Mouse (Mus musculus) inflammation-experienced regulatory T-cells, adult 6 months (primary cell): ENCODE data around the gene Tead1. TPM values are rescaled to one million over a fixed set of nuclear protein-coding genes. Genes with fewer than 3 reads are reported as not detected.
A peak's percentile ranks its signal among the peaks of the same experiment; 100 is the strongest.

Source experiments
- ATAC-seq: one replicate; pipeline ENCODE4 v1.8.0; 2017
- polyA plus RNA-seq, 3 experiments: library from polyadenylated mRNA; unstranded; fragments of 100-300 nt; shearing (Covaris generic); gene quantifications; one replicate each; pipeline ENCODE4 v1.2.1; 2017

Tead1 gene
- polyA plus RNA-seq, 3 experiments from 2014 or later, result 0.36 to 0.39 TPM; not detected in 1

- ATAC-seq, result no peak
Observed at GRCm38 (mm10) chr7:112686586-112686985, 7.5 kb downstream of the Tead1 start.

GRCm38 (mm10) chr7:112688425-112689001, 9.4 kb downstream of the Tead1 start:
- ATAC-seq, result no peak

GRCm38 (mm10) chr7:112690836-112691781, 12.0 kb downstream of the Tead1 start:
- no peak for ATAC-seq

DNA sequence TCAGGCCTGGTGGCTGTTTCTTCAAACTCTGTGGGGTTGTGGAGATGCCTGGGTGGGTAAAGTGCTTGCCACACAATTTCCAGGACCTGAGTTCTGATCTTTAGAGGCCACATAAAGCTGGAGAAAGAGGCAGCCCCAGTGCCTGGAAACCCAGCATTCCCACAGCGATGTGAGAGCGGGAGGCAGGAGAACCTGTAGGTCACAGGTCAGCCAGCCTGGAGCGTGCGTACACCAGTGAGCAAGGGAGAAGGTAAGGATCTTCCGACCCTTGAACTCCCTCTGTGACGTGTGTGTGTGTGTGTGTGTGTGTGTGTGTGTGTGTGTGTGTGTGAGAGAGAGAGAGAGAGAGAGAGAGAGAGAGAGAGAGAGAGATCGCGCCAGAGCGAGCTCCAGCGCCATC, 14.4 kb downstream of the Tead1 start:
- ATAC-seq, result no peak

DNA sequence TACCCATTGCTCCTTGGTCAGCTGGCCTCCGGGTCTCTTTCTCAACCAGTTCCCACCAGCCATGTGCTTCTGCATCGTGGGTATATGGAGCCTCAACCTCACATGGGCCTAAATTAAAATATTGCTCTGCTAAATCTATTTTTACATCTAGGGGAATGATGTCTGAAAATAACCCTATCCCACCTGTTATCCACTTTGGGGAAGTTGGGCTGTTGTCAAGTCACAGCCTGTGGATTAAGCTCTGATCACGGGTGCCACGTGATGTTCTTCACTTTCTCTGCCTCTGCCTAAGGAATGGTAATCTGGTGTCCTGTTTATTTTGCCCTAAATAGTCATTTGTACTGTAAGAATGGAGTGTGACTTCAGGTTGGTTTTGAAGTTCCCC, 17.7 kb downstream of the Tead1 start:
- ATAC-seq, result no peak

DNA sequence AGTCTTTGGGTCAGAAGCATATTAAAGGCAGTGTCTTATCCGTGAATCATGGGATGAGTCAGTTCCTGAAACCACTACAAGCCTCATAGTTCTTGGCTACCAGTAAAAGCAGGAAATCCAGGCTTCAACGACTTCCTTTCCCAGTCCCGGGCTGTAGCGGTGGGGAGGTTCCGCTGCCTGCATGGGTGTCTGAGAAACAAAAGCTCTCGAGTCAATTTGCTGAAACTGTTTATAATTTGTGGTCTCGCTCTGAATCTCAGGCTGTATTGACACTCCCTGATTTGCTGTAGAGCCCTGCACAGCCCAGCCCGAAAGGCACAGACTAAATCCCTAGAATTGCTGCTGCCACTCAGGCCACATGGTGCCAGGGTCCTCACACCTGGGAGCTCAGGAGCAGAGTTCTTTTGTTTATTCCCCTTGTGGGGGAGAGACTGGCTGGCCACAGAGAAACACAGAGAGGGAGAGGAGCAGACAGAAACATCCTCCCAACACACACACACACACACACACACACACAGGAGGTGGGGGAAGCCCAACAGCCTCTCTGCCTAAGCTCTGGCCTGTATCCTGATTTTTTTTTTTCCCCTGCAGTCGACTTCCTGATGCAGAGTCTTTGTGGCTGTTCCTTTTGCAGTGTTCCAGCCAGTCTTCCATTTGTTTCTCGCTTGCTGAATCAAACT, 18.2 kb downstream of the Tead1 start:
- ATAC-seq, result no peak

DNA sequence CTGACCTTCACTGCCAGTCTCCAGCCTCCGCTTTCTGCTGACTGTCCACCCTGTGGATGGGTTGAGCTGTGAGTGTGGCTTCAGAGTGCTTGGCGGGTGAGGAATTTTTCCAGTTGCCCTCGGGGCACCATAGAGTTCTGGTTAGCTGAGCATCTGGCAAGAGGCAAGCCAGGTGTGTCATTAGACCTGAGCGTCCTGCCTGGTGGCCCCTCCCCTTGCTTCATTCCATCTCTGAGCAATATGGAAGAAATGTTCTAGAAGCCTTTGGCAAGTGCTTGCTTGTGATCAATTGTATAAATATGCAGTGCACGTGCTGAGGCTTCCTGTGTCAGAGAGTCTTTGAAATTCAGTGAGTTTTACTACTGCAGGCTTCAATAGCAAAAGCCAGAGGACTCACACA, 21.0 kb downstream of the Tead1 start:
- no peak for ATAC-seq

DNA sequence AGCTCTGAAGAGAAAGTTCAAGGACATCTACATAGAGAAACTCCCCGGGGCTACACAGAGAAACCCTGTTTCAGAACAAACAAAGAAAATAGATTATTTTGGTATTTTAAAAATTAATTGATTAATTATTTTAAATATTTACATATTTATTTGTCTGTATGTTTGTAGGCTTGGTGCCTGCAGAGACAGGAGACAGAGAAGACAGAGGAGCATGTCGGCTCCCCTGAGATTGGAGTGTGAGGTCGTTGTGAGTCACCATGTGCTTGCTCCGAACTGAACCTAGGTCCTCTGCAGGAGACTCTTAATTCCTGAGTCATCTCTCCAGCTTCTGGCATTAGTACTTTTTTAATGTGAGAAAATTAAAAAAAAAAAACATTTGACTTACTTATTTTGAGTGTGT, 24.2 kb downstream of the Tead1 start:
- ATAC-seq, result no peak

DNA sequence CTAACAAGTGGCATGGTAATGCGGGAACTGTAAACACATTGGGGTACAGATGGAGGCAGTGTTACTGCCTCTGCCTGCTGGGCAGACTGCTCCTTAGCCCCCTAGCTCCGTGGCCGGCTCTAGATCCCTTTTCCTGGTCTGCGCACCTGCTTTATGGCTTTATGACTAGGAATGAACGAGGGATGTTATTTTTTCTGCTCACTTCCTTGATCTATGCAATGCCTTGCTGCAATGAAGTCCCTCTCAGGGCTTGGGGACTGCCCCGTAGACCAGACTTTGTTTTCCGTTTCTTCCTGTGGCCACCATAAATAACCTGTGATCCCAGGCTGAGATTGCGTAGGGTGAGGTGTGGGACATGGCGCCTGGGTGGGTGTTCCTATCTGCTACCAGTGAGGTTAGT, 26.8 kb downstream of the Tead1 start:
- ATAC-seq, result no peak

- ATAC-seq, result no peak
Observed at GRCm38 (mm10) chr7:112706756-112707155, 27.6 kb downstream of the Tead1 start.

DNA sequence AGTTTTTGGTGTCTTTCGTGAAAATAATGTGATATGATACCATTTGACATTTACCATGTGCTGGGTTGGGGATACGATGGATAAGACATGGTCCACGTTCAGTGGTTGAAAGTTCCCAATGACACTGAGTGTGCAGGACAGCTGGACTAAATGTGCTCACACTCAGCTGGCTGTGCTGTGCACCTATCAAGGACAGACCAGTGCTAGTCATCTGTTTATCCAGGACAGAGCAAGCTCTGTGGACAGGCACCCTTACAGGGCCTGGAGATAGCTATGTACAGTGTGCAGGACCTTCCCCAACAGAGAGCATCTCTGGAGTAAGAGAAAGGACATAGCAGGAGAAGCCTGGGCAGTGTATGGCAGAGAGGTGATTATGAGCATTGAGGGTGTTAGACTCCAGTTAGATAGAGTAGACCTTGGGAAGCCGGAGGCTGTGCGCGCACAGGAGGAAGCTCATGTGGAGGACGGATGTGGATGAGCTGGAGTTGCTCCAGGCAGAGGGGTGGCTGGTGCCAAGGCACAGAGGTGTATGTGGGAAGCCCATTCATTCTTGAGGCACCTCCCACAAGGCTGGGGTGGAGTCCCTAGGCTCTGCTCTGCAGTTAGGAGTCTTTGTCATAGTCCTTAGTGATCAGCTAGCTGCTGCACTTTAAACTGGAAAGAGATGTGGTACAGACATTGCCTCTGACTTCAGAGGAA, 31.4 kb downstream of the Tead1 start:
- ATAC-seq, result no peak

DNA sequence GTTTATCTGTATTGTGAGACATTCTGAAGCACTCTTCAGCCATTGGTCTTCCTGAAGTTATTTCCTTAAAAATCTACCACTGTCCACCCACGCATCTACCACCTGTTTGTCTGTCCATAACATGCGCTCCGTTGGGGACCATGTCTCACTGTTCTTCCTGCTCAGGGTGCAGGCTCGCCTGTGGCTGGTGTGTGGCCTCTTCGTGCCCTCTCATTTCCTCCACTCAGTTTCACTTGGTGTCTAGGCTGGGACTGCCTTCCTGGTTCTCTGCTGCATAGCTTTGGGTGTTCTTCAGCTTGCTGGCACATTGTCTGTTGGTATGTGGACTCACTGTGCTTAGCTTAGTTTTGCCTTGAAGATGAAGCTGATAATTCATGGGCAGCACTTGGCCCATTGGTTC, 32.9 kb downstream of the Tead1 start:
- ATAC-seq, result no peak

- no peak for ATAC-seq
Observed at GRCm38 (mm10) chr7:112713509-112713908, 34.4 kb downstream of the Tead1 start.

DNA sequence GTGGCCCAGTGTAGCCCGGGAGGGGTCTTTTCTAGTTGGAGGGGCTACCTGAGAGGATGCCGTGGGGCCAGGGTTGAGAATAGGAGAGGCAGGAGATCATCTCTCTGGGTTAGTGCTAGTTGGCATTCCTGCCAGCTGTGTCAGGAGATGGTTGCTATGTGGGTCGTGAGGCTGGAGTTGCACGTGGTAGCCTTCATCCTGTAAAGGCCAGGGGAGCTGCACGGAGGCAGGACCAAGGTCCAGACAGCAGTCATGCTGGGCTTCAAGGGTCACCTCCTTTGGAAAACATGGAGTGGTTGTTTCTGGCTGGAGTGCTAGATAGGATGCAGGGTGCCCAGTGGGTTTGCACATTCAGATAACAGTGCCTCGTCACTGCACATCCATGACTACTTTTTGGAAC, 35.7 kb downstream of the Tead1 start:
- ATAC-seq, result no peak

DNA sequence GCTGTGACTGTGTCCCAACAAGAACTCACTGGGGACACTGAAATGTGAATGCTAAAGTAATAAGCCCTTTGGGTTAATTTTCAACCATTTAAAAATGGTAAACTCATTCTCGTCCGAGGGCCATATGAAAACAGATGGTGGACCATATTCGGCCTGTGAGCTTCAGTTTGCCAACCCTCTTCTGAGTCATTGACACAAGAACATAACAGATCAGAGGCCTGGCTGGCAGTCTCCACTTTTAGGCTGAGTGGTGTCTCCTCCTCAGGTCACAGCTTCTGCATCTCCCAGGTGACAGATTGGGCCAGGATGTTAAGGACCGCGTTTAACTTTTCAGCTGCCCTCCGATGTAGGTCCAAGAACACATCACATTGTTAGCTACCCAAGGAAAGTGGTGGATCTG, 37.6 kb downstream of the Tead1 start:
- no peak for ATAC-seq

DNA sequence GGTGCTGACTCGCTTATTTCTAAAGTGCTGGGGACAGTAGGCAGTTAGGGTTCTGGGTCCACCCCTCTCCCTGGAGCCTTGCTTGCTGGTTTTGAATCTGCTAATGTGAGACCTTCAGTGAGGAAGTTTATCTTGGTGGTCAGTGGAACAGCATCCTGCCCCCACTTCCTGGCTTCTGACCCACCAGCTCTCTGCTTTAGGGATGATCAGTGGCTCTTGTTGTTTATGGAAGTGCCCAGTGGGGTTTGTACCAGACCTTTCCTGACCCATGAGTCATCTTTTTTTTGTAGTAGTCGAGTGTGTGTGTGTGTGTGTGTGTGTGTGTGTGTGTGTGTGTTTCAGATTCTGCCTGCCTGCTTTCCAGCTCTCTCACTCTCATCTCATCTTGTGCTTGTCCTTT, 38.6 kb downstream of the Tead1 start:
- ATAC-seq, result no peak

DNA sequence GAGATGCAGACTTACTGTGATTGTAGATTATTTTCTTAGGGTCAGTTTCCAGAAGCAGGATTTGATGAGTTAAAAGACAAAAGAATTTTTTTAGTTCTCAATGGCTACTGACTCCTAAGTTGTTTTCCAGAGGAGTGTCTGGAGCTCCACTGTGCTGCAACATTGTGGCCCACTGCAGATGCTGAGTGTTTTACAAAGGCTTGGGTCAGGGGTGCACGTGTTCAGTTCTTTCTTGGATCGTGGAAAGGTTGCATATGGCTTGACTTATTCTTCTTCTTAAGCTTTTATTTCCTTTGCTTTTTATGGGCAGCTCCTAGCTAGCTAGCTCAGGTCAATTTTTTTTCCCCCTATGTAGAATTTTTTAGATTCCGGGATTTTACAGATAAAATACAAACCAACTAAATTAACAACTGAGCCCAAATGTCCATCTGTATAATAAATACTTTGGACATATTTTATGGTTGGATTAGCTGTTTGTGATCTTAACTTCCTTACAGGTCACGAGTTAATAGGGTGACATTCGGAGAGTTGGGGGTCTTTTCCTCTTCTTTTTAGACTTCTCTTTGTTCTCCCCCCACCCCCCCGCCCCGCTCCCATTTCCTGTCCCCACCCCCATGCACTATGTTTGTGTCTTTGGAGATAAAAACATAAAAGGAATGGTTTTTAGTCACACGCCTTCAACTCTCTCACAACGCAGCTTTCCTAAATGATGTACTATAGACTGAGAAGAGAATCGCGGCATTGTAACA, 40.5 kb downstream of the Tead1 start:
- ATAC-seq, result no peak

GRCm38 (mm10) chr7:112720143-112720988, 41.2 kb downstream of the Tead1 start:
- ATAC-seq, result peak; percentile 35

DNA sequence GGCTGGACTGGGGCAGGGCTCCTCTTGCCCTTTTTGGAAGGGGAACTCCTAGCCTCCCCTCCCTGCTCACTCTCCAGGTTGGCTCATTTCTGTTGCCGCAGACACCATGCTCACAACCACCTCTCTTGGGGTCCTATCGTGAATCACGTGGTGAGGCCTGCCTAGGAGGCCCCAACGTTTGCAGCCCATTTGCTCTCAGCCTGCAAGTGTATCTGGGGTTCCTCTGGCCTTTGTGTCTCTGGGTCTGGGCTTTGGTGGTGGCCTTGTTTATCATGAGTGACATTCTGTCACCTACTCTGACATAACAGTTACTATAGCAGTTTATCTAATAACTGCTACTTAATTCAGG, 41.8 kb downstream of the Tead1 start:
- no peak for ATAC-seq

- ATAC-seq, result no peak
Observed at GRCm38 (mm10) chr7:112721859-112722258, 42.7 kb downstream of the Tead1 start.

DNA sequence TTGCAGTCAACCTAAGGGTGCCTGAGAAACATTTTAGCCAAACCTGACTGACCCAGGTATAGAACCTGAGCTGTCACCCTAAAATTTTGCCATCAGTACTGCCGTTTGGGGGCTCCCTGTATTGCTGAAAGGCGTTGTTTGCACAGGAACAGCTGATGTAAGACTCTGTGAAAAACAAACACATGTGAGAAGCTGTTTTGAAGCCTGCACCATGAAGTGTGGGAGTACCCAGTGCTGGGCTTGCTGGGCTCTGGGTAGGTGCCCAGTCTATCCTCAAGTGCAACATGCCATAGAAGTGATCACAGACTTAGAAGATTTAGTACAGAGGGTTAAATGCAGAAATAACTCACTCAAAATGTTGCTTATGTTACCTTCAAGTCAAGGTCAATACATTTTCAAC, 49.3 kb downstream of the Tead1 start:
- ATAC-seq, result no peak
